Mouse (Mus musculus): ENCODE results near the gene Ap5z1.

Gene Ap5z1

GRCm38 (mm10) chr5:142520360-142520759 is 56.6 kb downstream of the Ap5z1 start:
- DNase-seq (ENCODE audit: low spot score in 2 of 2), result no peak

DNA sequence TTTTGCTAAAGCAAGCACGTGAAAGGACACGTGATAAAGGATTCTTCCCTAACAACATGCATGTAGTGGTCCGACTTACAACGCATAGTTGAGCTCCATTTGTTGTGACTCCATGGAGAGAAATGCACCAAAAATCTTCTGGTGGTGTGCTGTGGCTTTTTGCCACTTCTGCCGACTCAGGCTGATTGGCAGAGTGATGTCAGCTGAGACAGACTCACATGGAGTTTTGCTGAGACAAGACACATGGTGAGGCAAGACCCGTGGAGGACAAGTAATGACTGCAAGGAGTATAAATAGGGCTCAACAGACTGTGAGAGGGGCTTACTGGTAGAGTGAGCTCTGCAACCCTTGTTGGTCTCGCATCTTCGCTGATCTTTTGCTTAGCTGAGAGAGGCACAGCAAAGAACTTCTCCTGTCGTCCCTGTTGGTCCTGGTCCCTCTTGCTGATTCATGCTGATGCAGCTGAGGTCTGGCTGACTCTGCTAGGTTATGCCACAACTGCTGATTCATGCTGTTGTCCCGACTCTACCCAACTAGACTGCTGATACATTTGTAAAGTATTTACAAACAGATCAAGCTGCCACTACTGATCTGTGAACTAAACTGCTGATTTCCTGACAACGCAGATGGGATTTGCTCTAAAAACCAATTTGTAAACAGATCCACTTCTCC is 57.6 kb downstream of the Ap5z1 start:
- DNase-seq (ENCODE audit: low spot score in 2 of 2), result no peak

DNA sequence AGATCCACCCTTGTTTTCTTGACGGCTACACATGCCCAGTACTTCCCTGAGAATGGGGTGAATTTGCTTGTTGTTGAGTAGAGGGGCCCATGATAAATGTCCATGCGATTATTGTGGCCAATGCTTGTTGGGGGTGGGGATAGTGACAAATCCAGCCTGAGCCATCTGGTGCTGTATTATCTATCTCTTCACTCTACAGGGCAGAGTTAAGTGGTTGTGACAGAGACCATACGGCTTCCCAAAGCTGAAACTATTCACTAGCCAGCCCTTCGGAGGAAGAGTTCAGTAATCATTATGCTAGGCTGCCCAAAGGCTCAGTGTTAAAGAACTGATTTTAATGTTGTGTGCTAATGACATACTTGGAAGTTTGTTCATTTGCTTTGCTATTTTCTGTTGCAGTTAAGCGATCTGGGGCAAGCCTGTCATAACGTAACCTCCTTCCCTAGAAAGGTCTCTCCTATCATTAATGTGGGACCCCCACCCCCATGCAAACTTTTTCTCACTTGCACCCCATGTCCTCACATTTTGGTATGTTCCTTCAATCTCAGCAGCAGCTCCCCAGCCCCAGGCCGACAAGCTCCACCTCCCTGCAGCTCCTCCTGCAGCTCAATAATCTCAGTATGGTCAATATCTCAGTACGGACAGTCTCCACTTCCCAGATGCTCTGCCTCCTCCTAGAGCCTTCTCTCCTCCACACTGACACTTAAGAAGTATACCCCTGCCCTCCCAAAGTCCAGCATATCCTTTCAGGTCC is 61.1 kb downstream of the Ap5z1 start:
- no peak for DNase-seq (ENCODE audit: low spot score in 2 of 2)
